Mouse (Mus musculus): Measurements from ENCODE around the gene Grap2.

DNA sequence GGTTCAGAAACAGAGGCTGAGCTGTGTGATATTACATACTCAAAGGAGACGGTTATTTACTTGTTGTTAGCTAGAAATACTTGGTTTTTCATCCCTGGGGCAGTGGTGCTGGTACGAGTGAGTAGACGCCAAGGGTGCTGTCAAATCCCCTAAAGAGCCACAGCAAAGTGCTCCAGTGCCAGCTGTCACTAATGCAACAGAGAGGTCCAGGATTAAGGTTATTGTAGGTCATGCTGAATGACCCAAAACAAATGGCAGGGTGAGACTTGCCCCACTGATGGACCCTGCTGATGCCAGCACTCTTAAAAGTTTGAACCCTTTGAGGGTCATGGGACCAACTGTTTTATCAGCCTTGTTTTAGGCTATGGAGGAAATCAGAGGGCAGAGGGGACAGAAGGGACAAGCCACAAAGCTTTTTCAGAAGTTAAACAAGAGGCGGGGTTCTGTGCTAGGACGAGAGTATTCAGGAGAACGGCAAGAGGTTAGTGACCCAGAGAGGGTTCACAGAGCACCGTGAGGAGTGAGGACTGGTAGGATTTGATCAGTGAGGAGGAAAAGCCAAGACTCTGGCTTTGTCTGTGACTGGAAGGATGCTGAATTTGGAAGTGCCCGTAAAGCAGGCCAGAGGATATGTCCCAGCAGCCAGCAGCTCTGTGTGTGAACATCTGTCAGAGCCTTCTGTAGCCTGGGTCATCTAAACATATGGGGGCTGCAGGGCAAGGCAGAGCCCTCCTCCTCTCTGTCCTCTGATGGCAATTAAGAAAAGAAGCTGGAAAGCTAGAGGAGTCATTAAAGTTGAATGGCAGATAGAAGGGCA lies 112.6 kb downstream of the Grap2 start:
- TF ChIP-seq CTCF (IDR thresholded peaks at IDR 0.05; ENCODE audit: extremely low read depth, insufficient read depth, low read length) (no peak), POLR2A (IDR thresholded peaks at IDR 0.05; ENCODE audit: extremely low read depth, insufficient read depth, low read length) (no peak)
